ENCODE assay signal across 12 mouse cellular contexts in genomic region chrX:7314645-7315044, GRCm38 (mm10). TPM values are rescaled to one million over a fixed set of nuclear protein-coding genes. Genes with fewer than 3 reads are reported as not detected.
DNase-seq lines count a peak whose midpoint lies in the region; ATAC-seq and TF ChIP-seq lines count a peak whose summit lies in the region.
"Had no signal": no experiment of that assay in that cellular context is flagged by ENCODE, and none has a peak within 500 bp of the region (broad histone marks: within the 10 kb centered on the region; RNA-seq: fewer than 3 reads in every experiment).

No protein-coding gene starts in this region.

- TF ChIP-seq POLR2A in myocyte (IDR thresholded peaks at IDR 0.05; ENCODE audit: insufficient read length, low read depth), result no peak
- TF ChIP-seq POLR2A in thymus, adult 2 months (IDR thresholded peaks at IDR 0.05; ENCODE audit: control insufficient read depth, extremely low read depth, insufficient read depth, low read length, poor library complexity), result no peak

- H3K9me3 ChIP-seq in heart, embryonic 13.5 days, result no peaks in the 10 kb centered on the region
- no peaks in the 10 kb centered on the region for H3K9me3 ChIP-seq in lung, embryonic 14.5 days (ENCODE audit: low read depth, low read length)
- H3K9me3 ChIP-seq in embryonic facial prominence, embryonic 12.5 days, result no peaks in the 10 kb centered on the region

- TF ChIP-seq CTCF in lung, embryonic 14.5 days (IDR thresholded peaks at IDR 0.05; ENCODE audit: low read depth), result no peak
- TF ChIP-seq CTCF in thymus, adult 2 months (IDR thresholded peaks at IDR 0.05; ENCODE audit: borderline replicate concordance, control insufficient read depth, extremely low read depth, insufficient read depth, low read length, poor library complexity), result no peak

- peak overlapping the region; percentile 45; the same call in 1 of the 2 replicates for H3K27ac ChIP-seq in heart, embryonic 13.5 days (replicated peaks)
- no peak overlapping the region for H3K27ac ChIP-seq in lung, embryonic 14.5 days (ENCODE audit: low read depth)
- H3K27ac ChIP-seq in embryonic facial prominence, embryonic 12.5 days, result peak overlapping the region; percentile 46; the same call in 1 of the 2 replicates
- no peak overlapping the region for H3K27ac ChIP-seq in thymus, adult 2 months (ENCODE audit: control insufficient read depth, insufficient read depth, low read length)

- peak overlapping the region; percentile 22 for H3K4me3 ChIP-seq in heart, embryonic 13.5 days
- no peak overlapping the region for H3K4me3 ChIP-seq in lung, embryonic 14.5 days (ENCODE audit: low read depth, low read length)
- no peak overlapping the region for H3K4me3 ChIP-seq in embryonic facial prominence, embryonic 12.5 days
- H3K4me3 ChIP-seq in myocyte, result peak overlapping the region; percentile 64
- H3K4me3 ChIP-seq in thymus, adult 2 months (ENCODE audit: control insufficient read depth, insufficient read depth, low read length), result no peak overlapping the region

- H3K27me3 ChIP-seq in heart, embryonic 13.5 days (replicated peaks), result no peaks in the 10 kb centered on the region
- no peaks in the 10 kb centered on the region for H3K27me3 ChIP-seq in lung, embryonic 14.5 days (ENCODE audit: insufficient read depth, low read length)
- H3K27me3 ChIP-seq in embryonic facial prominence, embryonic 12.5 days, result no peaks in the 10 kb centered on the region
- no peaks in the 10 kb centered on the region for H3K27me3 ChIP-seq in myocyte (ENCODE audit: control insufficient read depth, insufficient read depth, insufficient read length)
- H3K27me3 ChIP-seq in thymus, adult 2 months (ENCODE audit: control insufficient read depth, insufficient read depth, low read length), result no peaks in the 10 kb centered on the region

- H3K36me3 ChIP-seq in heart, embryonic 13.5 days, result no peaks in the 10 kb centered on the region
- no peaks in the 10 kb centered on the region for H3K36me3 ChIP-seq in lung, embryonic 14.5 days (ENCODE audit: insufficient read depth)
- no peaks in the 10 kb centered on the region for H3K36me3 ChIP-seq in embryonic facial prominence, embryonic 12.5 days
- H3K36me3 ChIP-seq in myocyte (ENCODE audit: control insufficient read depth, insufficient read depth), result peaks cover 6% of the 10 kb centered on the region
- no peaks in the 10 kb centered on the region for H3K36me3 ChIP-seq in thymus, adult 2 months (ENCODE audit: control insufficient read depth, insufficient read depth, low read length)

- H3K4me2 ChIP-seq in heart, embryonic 13.5 days, result peak overlapping the region; percentile 66
- peak overlapping the region; percentile 18; the same call in 1 of the 2 replicates for H3K4me2 ChIP-seq in lung, embryonic 14.5 days
- H3K4me2 ChIP-seq in embryonic facial prominence, embryonic 12.5 days (replicated peaks), result peak overlapping the region; percentile 25
- H3K4me2 ChIP-seq in myocyte (ENCODE audit: low read depth), result peak overlapping the region; percentile 73

- H3K79me2 ChIP-seq in myocyte (ENCODE audit: control insufficient read depth, insufficient read depth), result peaks cover 88% of the 10 kb centered on the region

- WGBS in heart, embryonic 13.5 days, result 34% methylated on average over 4 of the region's 4 CpGs
- 49% methylated on average over 4 of the region's 4 CpGs for WGBS in lung, embryonic 14.5 days
- 40% methylated on average over 4 of the region's 4 CpGs for WGBS in embryonic facial prominence, embryonic 12.5 days
- 98% methylated on average over 4 of the region's 4 CpGs for WGBS in thymus, adult 2 months

- ATAC-seq in heart, embryonic 13.5 days (ENCODE audit: extremely low read depth, insufficient number of reproducible peaks, low FRiP score, low TSS enrichment), result no peak
- no peak for ATAC-seq in lung, embryonic 14.5 days (ENCODE audit: insufficient read depth)
- no peak for ATAC-seq in embryonic facial prominence, embryonic 12.5 days (ENCODE audit: insufficient number of reproducible peaks, insufficient read depth, low FRiP score, low TSS enrichment)
- ATAC-seq: CD4-positive, CD25-positive, alpha-beta regulatory T cell, adult 4 months; forebrain, postnatal 0 days had no signal

- H3ac ChIP-seq in myocyte (ENCODE audit: control insufficient read depth, insufficient read length), result no peak overlapping the region

- peaks cover 16% of the 10 kb centered on the region for H3K4me1 ChIP-seq in heart, embryonic 13.5 days
- no peaks in the 10 kb centered on the region for H3K4me1 ChIP-seq in lung, embryonic 14.5 days (ENCODE audit: insufficient read depth)
- H3K4me1 ChIP-seq in embryonic facial prominence, embryonic 12.5 days, result peaks cover 5% of the 10 kb centered on the region; the same call in 1 of the 2 replicates
- H3K4me1 ChIP-seq in thymus, adult 2 months (replicated peaks; ENCODE audit: control insufficient read depth, insufficient read depth, low read length), result no peaks in the 10 kb centered on the region

- peak overlapping the region; percentile 58 for H3K9ac ChIP-seq in heart, embryonic 13.5 days
- no peak overlapping the region for H3K9ac ChIP-seq in lung, embryonic 14.5 days
- H3K9ac ChIP-seq in embryonic facial prominence, embryonic 12.5 days, result no peak overlapping the region
- H3K9ac ChIP-seq: forebrain, postnatal 0 days had no signal

- no peak for DNase-seq in heart, adult 18-20 months
- no peak for DNase-seq in lung, embryonic 14.5 days
- DNase-seq in lung, postnatal 4 days, result no peak
- DNase-seq in thymus, adult 2 months, result no peak
- DNase-seq: cerebellum, adult 9-10 months; kidney, adult 9 months; lung, adult 2 months had no signal

TF ChIP-seq in myocyte, 11 proteins besides CTCF, POLR2A, EP300 and RAD21:
- TF ChIP-seq REST (IDR thresholded peaks at IDR 0.05; ENCODE audit: insufficient read depth, insufficient read length), result no peak
- no peak for TF ChIP-seq CEBPB (IDR thresholded peaks at IDR 0.05; ENCODE audit: insufficient read depth, poor library complexity, severe bottlenecking)
- no peak for TF ChIP-seq MYOD1 (IDR thresholded peaks at IDR 0.05; ENCODE audit: control insufficient read depth in 1 of 3, insufficient read length in 2 of 3, low read depth in 2 of 3)
- TF ChIP-seq POLR2AphosphoS2 (IDR thresholded peaks at IDR 0.05; ENCODE audit: insufficient read length, low read depth), result no peak
- TF ChIP-seq MAX (IDR thresholded peaks at IDR 0.05; ENCODE audit: low read depth), result no peak
- TF ChIP-seq SRF (IDR thresholded peaks at IDR 0.05; ENCODE audit: control insufficient read depth, insufficient read length, low read depth), result no peak
- TF ChIP-seq E2F4 (IDR thresholded peaks at IDR 0.05; ENCODE audit: insufficient read depth), result no peak
- TF ChIP-seq TCF12 (IDR thresholded peaks at IDR 0.05; ENCODE audit: insufficient read depth, poor library complexity, severe bottlenecking), result no peak
- TF ChIP-seq MYOG (IDR thresholded peaks at IDR 0.05; ENCODE audit: control insufficient read depth in 1 of 3, insufficient read depth in 1 of 3, insufficient read length in 2 of 3, low read depth in 2 of 3), result no peak
- TF ChIP-seq TCF3 (IDR thresholded peaks at IDR 0.05; ENCODE audit: insufficient read length, low read depth), result no peak
- TF ChIP-seq USF1 (IDR thresholded peaks at IDR 0.05; ENCODE audit: low read depth), result no peak

RNA-seq across cellular contexts. Expression of gene Clcn5, which starts 4.5 kb away (rescaled TPM):
- 15.5 and 16.2 TPM in 2 replicates for polyA plus RNA-seq in heart, embryonic 13.5 days (2015; fragmentation: Nextera tagmentation; extraction: Ambion mirVana)
- 1 to 10 TPM; 2.1 to 2.4 TPM for total RNA-seq in heart, adult 18-20 months (2021)
- polyA plus RNA-seq in lung, embryonic 14.5 days (2014; fragmentation: Nextera tagmentation; extraction: Ambion mirVana), result 14.7 and 17.0 TPM in 2 replicates
- polyA plus RNA-seq in embryonic facial prominence, embryonic 12.5 days (2016; fragmentation: Nextera tagmentation; extraction: Ambion mirVana), result 22.8 and 26.0 TPM in 2 replicates
- polyA plus RNA-seq in myocyte (2012; fragmentation: generic; extraction: Trizol), result 21.0 TPM
- 3.2 and 3.9 TPM in 2 replicates for polyA plus RNA-seq in thymus, adult 2 months (2012; rRNA removed)

Comparison
In these comparisons a context has a peak if more than half of its experiments do, and no peak if none do; other contexts are left out.
1. H3K27ac ChIP-seq: peak in heart, embryonic 13.5 days (single experiment) and embryonic facial prominence, embryonic 12.5 days (single experiment); none in lung, embryonic 14.5 days (single experiment) and thymus, adult 2 months (single experiment).
2. H3K4me2 ChIP-seq: peak in every context shown above with its lines; median percentile 73 in myocyte; 66 in heart, embryonic 13.5 days; 25 in embryonic facial prominence, embryonic 12.5 days; 18 in lung, embryonic 14.5 days.
3. H3K4me3 ChIP-seq: peak in heart, embryonic 13.5 days (single experiment) and myocyte (single experiment); none in lung, embryonic 14.5 days (single experiment), embryonic facial prominence, embryonic 12.5 days (single experiment) and thymus, adult 2 months (single experiment).